Mouse (Mus musculus) erythroblast, embryonic 14.5 days (primary cell): ENCODE measurements around the gene Fam57a.

Experiments
- GATA1 ChIP-seq: IDR thresholded peaks from 2 replicates; pipeline ENCODE4 v1.6.1; 2012; ENCODE audit warnings: low read length, inconsistent platforms, mixed read lengths
- TAL1 ChIP-seq: IDR thresholded peaks from 3 replicates; pipeline ENCODE4 v1.6.1; 2012; ENCODE audit warnings: low read length, inconsistent platforms, mixed read lengths

DNA sequence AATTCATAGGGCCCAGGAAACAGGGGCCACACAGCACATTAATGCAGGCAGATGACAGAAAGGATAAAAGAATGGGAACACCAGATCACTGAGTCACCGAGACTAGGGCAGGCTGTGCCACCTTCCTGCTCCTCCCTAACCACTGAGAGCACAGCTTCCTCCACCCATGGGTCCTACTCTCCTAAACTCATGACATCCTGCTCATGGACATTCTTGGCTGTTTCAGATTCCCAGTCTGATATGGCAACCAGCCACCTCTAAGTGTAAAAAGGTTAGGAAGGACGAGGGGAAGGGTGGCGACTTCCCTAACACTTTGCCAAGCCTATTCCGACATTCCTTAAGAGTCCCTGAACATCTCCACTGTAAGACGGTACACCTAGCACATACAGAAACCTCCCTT lies 48.6 kb upstream of the Fam57a start:
- TF ChIP-seq TAL1 (no peak), GATA1 (no peak)
